Mouse (Mus musculus) liver, adult 2 months (tissue): ENCODE measurements at regions not wholly inside any gene's neighbourhood (a gene's known extent, or its start where the extent isn't known, plus 50 kb on each side); places are given as distances from the start of the nearest gene placed in this dataset.

ENCODE experiments used
- CTCF ChIP-seq: fragments of 200-500 bp; IDR thresholded peaks from 2 replicates; pipeline ENCODE4 v1.5.1; 2011; ENCODE audit warnings: low read depth, low read length, control low read depth
- POLR2A ChIP-seq: fragments of 200-500 bp; IDR thresholded peaks from 2 replicates; pipeline ENCODE4 v1.6.1; 2011; ENCODE audit warnings: low read length, control low read depth; ENCODE audit not compliant: insufficient read depth; ENCODE audit errors: extremely low read depth

- TF ChIP-seq CTCF (no peak), POLR2A (no peak)
Measured at GRCm38 (mm10) chr13:78704693-78705092, 505.1 kb upstream of the Nr2f1 start.
